Mouse (Mus musculus): ENCODE data around the gene L3mbtl1.
"Not testable (repeated sequence)": the region's sequence is repeated elsewhere in the genome, so short reads cannot be mapped to it uniquely, and the experiment has no call there.

Gene L3mbtl1

DNA sequence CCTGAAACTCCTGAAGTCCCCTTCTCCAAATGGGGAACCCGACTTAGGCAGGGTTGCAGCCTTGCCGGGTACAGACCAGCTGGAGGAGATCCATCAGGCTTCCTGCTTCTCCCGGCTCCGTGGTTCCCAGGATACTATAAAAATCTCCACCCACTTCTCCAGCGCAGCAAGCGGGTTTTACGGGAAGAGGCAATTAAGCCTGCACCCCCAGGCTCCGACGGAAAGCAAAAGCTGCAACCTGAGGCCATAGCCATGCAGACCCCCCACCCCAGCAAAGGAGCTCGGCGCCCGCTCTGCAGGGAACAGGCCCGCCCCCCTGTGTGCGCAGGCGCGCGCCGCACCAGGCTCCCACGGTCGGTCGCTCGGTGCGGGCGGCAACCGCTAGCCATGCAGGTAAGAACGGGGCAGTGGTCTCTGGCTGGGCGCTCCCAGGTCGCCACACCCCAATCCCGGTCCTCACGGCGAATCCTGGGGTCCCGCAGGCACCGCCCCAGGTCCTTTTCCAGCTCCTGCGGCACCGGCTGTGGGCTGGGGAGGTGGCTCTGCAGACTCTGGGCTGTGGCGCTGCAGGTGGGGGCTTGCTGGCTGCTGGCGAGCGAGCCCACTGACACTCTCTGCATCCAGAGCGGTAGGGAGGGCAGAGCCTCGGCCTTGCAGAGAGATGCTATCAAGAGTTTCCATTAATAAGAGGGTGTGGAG, at the start of gene L3mbtl1:
Gene L3mbtl1 (plus strand): TSS at position 325 of the 699 bp plus-strand sequence.
- no peak for DNase-seq (ENCODE audit: low spot score)

DNA sequence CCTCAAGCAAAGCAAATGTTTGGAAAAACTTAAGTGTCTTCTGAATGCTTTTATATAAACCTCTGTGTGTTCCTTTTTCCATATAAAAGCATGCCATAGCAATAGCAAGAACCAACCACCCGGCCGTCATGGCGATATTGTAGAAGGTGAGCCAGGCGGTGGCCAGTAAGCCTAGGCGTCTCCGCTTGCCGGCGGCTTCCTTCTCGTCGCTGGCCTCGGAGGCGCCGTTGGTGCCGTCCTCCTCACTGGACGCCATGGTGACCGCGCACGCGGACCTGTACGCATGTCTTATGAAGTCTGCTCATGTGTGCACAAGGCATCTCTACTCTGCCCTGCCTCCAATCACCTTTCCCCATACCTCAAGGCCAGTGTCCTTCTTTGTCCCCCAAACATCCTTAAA, 44.0 kb upstream of the L3mbtl1 start:
- not testable (repeated sequence) for DNase-seq (ENCODE audit: low spot score)

DNA sequence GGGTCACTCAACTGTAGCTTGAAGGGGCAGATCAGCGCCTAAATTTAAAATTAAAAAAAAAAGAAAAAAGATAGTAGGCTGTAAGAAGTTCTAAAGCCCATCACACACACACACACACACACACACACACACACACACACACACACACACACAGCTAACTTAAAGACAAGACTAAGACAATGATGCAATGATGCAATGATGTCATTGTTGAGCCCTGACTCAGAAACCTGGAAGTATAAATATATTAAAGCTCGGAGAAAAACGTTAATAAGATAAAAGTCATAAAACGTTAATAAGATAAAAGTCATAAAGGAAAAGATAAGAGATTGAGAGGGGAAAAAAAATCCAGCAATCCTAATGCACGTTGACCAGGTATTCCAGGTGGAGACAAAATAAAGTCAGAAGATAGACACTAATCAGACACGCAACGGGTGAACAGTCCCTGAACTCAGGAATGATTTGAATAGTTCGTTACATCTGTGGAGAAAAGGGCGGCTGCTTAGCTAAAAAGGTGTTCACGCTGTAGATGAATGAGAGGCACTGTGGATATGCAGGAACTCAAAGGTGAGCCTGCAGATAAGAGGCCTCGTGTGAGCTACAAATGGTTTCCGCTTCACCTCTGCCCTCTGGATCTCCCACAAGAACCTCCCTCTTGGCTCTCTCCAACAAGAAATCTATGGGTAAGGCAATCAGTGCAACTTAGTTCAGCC, 43.2 kb upstream of the L3mbtl1 start:
- no peak for DNase-seq (ENCODE audit: low spot score)

DNA sequence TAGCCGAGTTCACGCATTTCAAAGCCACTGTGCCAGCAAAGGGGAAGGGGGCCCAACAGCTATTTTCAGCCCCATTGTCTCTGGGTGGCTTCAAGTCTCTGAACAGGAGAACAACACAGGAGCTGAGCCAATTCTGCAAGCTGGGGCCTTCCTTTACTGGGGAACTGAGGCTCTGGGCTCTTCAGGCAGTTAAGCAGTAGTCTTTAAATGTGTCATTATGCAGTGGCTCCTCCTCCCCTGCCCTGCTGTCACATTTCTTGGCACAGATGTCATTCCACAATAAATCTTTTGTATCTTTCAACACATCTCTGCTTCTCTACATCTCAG, 42.7 kb upstream of the L3mbtl1 start:
- no peak for DNase-seq (ENCODE audit: low spot score)

DNA sequence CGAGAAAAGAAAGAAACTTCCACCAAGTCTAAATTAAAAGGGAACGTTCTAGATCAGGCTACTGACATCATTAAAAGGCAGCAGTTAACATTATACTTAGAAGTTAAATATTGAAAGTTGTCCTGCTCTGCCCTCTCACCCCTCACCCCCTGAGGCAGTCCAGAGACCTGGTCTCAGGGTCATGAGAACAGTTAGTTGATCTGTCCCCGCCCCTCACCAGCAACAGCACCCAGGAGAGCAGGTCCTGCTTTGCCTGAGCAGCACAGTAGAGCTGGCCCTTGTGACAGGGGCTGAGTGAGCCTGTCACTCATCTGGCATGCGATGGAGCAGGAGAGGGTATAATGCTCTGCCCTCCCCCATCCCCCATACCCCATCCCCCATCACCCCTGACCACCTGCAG, 37.4 kb upstream of the L3mbtl1 start:
- DNase-seq (ENCODE audit: low spot score): no peak

DNA sequence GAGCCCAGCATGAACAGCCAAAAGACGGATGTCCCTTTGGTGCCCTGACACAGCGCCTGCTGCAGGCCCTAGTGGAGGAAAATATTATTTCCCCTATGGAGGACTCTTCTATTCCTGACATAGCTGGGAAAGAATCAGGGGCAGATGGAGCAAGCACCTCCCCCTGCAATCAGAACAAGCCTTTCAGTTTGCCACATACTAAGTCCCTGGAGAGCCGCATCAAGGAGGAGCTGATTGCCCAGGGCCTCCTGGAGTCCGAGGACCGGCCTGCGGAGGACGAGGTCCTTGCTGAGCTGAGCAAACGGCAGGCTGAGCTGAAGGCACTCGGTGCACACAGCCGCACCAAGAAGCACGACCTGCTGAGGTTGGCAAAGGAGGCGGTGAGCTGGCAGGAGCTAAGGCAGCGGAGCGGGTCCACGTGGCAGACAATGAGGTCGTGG, 35.2 kb upstream of the L3mbtl1 start:
- no peak for DNase-seq (ENCODE audit: low spot score)

DNA sequence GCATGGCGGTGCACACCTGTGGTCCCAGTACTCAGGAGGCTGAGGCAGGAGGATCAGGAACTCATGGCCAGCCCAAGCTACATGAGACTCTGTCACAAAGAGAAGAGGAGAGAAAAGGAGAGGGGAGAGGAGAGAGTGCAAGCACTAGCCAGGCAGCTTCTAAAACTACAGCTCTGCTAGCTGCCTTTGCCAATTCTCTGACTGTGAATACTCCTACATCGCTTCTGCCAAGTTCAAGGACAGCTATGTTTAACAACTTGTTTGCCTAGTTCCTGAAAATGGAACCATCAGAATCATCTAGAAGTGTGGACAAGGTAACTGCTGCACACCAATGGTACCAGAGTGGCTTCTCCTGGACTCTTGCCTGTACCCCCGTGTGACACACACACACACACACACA, 29.2 kb upstream of the L3mbtl1 start:
- no peak for DNase-seq (ENCODE audit: low spot score)

DNA sequence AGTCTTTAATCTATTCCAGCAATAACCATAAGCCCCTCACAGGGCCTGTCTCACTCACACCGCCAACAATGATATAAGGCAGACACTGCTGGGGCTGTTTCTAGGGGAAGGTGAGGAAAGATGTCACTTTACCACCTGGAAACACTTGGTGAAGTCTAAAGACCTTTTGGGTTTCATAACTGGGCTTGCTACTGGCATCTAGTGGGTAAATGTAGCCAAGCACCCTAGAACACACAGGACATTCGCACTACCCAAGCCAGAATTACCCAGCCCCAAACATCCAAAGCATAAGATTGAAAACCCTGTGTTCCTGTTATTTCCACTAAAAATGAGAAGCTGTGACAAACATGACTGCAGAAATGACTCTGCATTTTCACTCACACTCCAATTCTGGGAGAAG, 28.8 kb upstream of the L3mbtl1 start:
- no peak for DNase-seq (ENCODE audit: low spot score)

DNA sequence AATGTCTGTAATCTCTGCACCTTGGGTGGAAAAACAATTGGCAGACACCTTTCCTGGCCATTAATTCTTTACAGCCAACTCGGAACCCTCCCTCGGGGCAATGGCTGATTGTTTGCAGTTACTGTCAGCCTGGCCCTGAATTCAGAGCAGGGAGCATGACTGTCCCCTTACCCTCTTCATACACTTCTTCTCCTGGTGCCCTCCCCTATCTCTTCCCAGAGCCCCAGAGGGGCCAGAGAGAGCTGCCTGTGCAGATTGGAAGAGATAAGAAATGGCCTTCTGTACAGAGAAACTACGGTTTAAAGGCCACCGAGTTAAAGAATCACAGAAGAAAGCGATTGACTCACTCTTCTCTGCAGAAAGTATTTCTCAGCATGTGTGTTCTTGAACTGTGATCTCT, 23.3 kb upstream of the L3mbtl1 start:
- DNase-seq (ENCODE audit: low spot score): no peak

DNA sequence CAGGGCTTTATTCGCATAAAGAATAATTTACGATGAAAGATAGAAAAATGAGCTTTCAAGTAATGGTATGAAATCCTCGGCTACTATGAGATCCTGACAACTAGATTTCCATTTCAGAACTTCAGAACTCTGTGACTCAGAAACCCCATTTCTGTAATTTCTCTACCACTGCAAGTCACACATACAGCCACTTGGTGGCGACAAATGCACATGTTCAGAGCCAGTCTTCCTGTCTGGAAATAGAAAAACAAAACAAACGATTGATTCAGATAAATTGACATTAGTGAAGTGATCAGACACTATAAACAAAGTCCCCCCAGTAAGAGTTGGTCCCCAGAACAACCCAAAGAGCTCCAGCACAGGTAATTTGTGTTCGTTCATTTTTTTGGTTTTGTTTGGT, 21.1 kb upstream of the L3mbtl1 start:
- no peak for DNase-seq (ENCODE audit: low spot score)

DNA sequence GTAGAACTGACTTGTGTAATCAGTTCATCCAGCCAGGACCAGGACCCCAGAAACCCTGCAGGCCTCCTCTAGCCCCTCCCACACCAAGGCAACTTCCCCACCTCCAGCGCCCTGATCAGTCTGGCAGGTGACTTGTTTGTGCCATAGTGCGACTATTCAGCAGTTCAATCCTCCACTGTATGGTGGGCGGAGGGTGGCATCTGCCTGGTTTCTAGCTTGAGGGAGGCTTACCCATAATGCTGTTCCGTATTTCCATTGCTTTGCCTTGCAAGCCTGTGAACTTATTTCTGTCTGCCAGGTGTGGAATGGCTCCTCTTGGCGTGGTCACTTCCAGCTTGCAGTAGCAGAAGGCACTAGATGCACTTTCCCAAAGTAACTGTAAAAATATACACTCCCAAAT, 20.4 kb upstream of the L3mbtl1 start:
- DNase-seq (ENCODE audit: low spot score): no peak

DNA sequence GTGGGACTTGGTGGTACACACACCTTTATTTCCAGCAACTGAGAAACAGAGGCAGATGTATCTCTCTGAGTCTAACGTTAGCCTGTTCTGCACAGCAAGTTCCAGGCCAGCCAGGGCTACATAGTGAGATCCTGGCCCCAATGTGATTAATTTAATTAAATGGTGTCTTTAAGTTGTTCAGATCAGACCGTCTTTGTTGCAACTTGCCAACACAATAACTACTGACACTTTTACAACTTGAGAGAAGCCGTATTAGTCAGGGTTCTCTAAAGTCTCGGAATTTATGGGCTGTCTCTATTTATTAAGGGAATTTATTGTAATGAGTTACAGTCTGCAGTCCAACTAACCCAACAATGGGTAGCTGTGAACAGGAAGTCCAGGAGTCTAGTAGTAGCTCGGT, 19.1 kb upstream of the L3mbtl1 start:
- no peak for DNase-seq (ENCODE audit: low spot score)

DNA sequence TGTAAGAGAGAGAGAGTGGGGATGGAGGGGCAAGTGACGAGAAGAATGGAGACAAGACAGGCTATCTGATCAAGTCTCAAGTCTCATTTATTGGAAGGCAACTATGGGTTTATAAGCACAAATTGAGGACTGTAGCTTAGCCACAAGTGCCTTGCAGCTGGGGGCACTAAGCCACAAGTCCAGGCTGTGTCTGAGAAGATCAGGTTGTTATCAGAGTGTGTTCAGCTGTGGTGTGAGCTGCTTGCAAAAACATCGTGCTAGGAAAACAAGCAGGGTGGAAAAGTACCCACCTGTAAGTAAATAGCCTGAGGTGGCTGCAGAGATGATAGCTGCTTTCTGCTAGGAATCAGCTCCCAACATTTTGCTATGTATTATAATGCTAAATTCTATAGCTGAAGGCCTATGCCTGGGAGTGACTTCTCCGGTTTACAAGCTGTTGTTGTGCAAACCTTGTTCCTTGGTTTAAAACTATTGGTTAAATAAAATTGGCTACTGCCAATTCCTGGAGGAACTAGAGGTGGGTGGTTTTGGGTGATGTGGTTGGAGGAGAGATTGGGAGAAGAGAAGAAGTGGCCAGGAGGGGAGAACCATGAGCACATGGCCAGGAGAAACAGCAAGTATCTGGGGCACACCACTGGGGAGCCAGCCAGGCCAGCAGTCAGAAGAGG, 15.2 kb upstream of the L3mbtl1 start:
- DNase-seq (ENCODE audit: low spot score): no peak

DNA sequence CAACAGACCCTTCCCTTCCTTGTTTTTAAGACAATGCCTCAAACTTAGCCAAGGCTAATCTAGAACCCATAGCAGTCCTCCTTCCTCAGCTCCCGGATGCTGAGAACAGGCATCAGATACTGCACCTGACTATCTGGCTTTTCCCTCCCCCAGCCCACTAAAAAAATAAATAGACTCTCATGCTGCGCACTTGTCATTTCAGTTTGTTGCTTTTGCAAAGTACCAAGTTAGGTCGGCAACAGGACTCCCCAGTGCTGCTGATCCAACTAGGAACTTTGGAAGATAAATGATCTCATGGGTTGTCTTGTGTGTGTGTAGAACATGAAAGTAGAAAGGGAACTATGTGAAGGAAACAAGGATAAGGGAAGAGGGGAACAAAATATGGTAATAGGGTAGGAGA, 13.6 kb upstream of the L3mbtl1 start:
- no peak for DNase-seq (ENCODE audit: low spot score)

DNA sequence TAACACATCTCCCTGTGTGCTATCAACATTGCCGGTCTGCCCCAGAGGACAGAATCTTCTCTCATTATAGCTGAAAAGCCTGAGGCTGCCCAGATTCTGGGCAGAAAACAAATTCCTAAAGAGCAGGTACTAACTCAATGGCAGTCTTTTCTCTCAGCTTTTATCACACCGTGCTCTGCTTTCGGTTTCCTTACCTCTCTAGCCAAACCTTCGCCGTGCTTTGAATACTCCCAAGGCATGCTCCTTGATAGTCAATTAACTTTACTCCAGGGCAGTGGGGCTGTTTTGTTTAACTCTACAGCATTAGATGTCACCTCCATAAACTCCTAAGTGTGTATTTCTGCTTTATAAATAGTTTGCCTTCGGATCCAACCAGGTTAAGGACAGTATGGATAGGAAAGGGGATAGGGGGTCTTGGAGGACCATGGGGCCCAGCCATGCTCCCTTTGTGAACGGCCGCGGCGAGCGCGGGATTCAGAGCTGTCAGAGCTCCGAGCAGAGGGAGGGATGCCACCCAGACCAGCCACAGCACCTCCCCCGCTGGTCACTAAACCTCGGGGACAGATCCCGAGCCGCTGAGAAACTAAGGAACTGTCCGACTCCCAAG, 12.7 kb upstream of the L3mbtl1 start:
- no peak for DNase-seq (ENCODE audit: low spot score)

DNA sequence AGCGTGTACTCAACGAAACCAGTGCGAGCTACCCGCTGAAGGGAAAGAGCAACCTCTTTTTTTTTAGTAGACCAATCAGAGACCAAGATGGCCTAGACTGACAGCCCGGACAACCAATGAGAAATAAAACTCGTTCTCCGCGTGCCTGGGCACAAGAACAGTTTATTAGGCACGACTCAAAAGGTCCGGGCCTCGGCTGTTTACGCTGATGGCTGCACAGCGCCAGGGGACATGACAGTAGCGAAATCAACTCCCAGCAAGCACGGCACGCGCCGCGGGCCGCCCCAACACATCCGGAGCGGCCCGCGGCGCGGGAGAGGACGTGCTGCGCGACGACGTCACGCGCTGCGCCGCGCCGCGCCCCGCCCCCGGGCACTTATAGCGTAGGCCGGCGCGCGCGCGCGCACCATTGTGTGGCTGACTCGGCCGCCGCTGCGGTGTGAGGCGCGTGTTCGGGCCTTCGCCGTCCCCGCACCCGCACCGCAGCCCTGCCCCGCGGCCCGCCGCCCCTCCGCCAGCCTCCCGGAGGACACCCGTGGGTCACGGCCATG, 12.1 kb upstream of the L3mbtl1 start, which contains the start of gene Srsf6:
Gene Srsf6 (plus strand): TSS at position 406 of the 551 bp plus-strand sequence.
- DNase-seq (ENCODE audit: low spot score): peak; percentile 84

DNA sequence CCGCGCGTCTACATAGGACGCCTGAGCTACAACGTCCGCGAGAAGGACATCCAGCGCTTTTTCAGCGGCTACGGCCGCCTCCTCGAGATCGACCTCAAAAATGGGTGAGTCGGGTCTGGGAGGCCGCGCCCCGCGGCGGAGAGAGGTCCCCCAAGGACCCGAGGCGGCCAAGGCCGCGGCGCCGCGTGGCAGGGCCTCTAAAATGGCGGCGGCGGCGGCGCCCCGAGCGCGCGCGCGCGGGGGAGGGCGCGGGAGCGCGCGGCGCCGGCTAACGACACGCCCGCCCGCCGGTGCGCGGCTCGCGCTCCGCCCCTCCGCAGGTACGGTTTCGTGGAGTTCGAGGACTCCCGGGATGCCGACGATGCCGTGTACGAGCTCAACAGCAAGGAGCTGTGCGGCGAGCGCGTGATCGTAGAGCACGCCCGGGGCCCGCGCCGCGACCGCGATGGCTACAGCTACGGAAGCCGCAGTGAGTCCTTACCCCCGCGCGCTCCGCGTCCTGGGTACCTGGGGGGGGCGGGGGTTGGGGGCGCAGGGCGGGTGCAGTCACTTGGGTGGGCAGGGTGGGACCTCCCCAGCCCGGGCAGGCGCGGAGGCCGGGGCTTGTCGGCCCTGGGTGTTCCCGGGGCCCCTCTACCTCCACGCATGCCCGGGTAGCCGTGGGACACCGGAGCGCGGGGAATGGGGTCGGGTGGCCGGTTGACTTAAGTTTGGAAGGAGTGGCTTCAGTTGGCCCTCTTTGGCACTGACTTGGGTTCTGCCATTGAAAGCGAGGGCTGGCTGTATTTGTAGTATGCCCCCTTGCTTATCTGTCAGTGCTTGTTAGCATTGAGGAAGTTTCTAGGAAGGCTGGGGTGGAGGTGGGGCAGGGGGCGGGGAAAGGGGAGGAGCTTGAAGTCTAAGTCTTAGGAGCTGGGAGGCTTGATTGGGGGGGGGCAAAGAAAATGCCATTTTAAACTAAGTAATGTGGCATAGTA, 11.3 kb upstream of the L3mbtl1 start:
- no peak for DNase-seq (ENCODE audit: low spot score)

DNA sequence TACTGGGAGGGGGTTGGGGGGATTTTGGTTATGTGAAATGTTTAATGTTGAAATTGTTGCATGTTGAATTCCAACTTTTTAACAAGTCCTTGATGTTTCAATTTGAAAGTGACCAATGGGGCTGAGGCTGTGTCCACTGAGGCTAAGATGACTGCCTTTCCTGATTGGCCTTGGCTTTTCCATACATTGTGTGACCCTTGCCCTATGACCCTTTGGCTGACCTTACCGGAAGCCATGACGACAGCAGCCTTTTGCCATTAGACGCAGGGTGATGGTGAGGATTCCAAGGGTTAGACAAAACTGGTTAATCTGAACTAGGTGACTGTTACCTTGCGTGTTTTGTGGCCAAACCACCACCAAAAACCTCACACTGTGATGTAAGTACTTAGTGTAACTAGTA, 10.6 kb upstream of the L3mbtl1 start:
- no peak for DNase-seq (ENCODE audit: low spot score)

DNA sequence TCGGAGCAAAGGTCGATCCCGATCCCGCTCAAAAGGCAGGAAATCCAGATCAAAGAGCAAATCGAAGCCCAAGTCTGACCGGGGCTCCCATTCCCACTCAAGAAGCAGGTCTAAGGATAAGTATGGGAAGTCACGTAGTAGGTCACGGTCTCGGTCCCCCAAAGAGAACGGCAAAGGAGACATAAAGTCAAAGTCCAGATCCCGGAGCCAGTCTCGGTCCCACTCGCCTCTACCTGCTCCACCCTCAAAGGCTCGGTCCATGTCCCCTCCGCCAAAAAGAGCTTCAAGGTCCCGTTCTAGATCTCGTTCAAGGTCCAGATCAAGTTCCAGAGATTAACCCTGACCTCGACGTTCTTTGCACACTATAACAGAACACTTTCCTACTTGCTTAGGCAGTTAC, 8.9 kb upstream of the L3mbtl1 start:
- DNase-seq (ENCODE audit: low spot score): no peak

DNA sequence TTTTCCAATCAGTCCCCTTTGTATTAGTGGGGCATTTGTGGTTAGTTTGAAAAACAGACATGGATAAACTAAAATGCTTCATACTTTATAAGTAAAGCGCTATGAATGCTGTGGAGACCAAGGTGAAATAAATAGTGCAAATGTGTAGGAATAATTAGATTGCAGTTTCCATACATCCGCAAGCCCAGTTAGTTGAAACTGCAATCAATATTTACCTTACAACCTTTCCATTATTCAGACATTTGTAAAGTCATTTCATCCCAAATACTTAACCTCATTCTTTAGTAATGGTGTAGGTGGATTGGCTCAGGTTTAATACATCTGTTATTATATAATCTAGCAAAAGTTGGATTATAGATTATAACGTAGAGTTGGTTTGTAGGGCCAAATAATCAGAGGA, 7.6 kb upstream of the L3mbtl1 start:
- no peak for DNase-seq (ENCODE audit: low spot score)

DNA sequence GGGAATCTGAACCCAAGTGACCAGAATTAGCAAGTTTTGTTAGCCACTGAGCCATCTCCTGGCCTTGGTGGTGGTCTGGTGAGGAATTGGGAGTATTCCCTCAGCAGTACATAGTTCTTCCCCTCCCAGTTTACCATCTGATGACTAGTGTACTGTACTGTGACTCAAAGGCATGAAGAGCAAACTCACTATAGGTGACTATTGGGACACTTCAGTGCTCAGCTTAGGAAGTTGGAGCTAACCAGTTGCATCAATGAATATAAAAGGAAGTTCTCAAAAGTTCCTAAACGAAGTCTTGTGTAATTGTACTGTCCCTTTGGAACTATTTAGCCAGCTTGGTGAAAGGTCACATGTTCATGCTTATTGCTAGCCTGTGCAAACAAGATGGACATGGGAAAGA, 3.7 kb upstream of the L3mbtl1 start:
- DNase-seq (ENCODE audit: low spot score): no peak

All from left cerebral cortex, adult 11 months (tissue).